Mouse (Mus musculus): ENCODE measurements at regions not wholly inside any gene's neighbourhood (a gene's known extent, or its start where the extent isn't known, plus 50 kb on each side); places are given as distances from the start of the nearest gene placed in this dataset.

DNA sequence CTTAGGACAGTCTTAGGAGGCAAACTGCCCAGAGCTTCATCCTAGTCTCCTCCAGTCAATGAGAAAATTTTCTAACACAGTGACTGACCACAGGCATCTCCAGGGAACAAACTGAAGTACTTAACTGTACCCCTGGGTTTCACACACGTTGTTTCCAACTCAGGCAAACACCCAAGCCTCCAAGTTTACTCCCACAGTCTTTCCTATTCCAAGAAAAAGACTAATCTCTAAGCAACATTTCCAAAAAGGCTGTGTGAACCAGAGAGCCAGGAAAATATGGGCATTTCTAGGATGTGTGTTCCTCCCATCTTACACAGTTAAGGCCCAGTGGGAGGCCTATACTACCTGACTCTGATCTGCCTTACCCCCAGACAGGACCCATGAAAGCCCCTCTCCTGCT, 74.6 kb downstream of the Dll1 start:
- TF ChIP-seq POLR2A (IDR thresholded peaks at IDR 0.05; ENCODE audit: insufficient read depth, low read length) (no peak), CTCF (IDR thresholded peaks at IDR 0.05; ENCODE audit: low read depth, low read length) (no peak)
